Mouse (Mus musculus): Measurements from ENCODE around the gene Timm44. TPM values are rescaled to one million over a fixed set of nuclear protein-coding genes. Genes with fewer than 3 reads are reported as not detected.

The Timm44 gene
- polyA plus RNA-seq, 1 experiment: 55.0 TPM

- Histone ChIP-seq H3K27ac (ENCODE audit: insufficient read depth, low read depth, low read length) (no peak overlapping the region), H3K4me1 (ENCODE audit: control insufficient read depth, insufficient read depth, low read length) (peaks cover 39% of the 10 kb centered on the region), H3K4me3 (ENCODE audit: insufficient read depth, low read length) (no peak overlapping the region)
- TF ChIP-seq CTCF (IDR thresholded peaks at IDR 0.05; ENCODE audit: low read depth, low read length) (no peak), POLR2A (IDR thresholded peaks at IDR 0.05; ENCODE audit: borderline replicate concordance, low read depth, low read length) (no peak)
These were observed 42.4 kb upstream of the Timm44 start for GRCm38 (mm10) chr8:4318124-4318523.

- Histone ChIP-seq H3K4me1 (ENCODE audit: control insufficient read depth, insufficient read depth, low read length) (peaks cover 36% of the 10 kb centered on the region), H3K27ac (ENCODE audit: insufficient read depth, low read depth, low read length) (no peak overlapping the region), H3K4me3 (ENCODE audit: insufficient read depth, low read length) (no peak overlapping the region)
- TF ChIP-seq POLR2A (IDR thresholded peaks at IDR 0.05; ENCODE audit: borderline replicate concordance, low read depth, low read length) (no peak), CTCF (IDR thresholded peaks at IDR 0.05; ENCODE audit: low read depth, low read length) (no peak)
These were observed 39.1 kb upstream of the Timm44 start for GRCm38 (mm10) chr8:4314852-4315251.

- peaks cover 27% of the 10 kb centered on the region for H3K4me1 ChIP-seq (ENCODE audit: control insufficient read depth, insufficient read depth, low read length)
- H3K4me3 ChIP-seq (ENCODE audit: insufficient read depth, low read length): no peak overlapping the region
- no peak for TF ChIP-seq POLR2A (IDR thresholded peaks at IDR 0.05; ENCODE audit: borderline replicate concordance, low read depth, low read length)
- no peak for TF ChIP-seq CTCF (IDR thresholded peaks at IDR 0.05; ENCODE audit: low read depth, low read length)
- H3K27ac ChIP-seq (ENCODE audit: insufficient read depth, low read depth, low read length): peak overlapping the region; percentile 6; the same call in 1 of the 2 replicates
These were observed 37.8 kb upstream of the Timm44 start for GRCm38 (mm10) chr8:4313254-4314124.

GRCm38 (mm10) chr8:4312104-4312503 is 36.4 kb upstream of the Timm44 start:
- TF ChIP-seq CTCF (IDR thresholded peaks at IDR 0.05; ENCODE audit: low read depth, low read length): no peak
- no peak for TF ChIP-seq POLR2A (IDR thresholded peaks at IDR 0.05; ENCODE audit: borderline replicate concordance, low read depth, low read length)
- Histone ChIP-seq H3K27ac (ENCODE audit: insufficient read depth, low read depth, low read length) (peak overlapping the region; percentile 25), H3K4me1 (ENCODE audit: control insufficient read depth, insufficient read depth, low read length) (peaks cover 25% of the 10 kb centered on the region), H3K4me3 (ENCODE audit: insufficient read depth, low read length) (no peak overlapping the region)

GRCm38 (mm10) chr8:4305838-4306237 is 30.1 kb upstream of the Timm44 start:
- Histone ChIP-seq H3K4me3 (ENCODE audit: insufficient read depth, low read length) (no peak overlapping the region), H3K27ac (ENCODE audit: insufficient read depth, low read depth, low read length) (no peak overlapping the region), H3K4me1 (ENCODE audit: control insufficient read depth, insufficient read depth, low read length) (no peaks in the 10 kb centered on the region)
- no peak for TF ChIP-seq CTCF (IDR thresholded peaks at IDR 0.05; ENCODE audit: low read depth, low read length)
- TF ChIP-seq POLR2A (IDR thresholded peaks at IDR 0.05; ENCODE audit: borderline replicate concordance, low read depth, low read length): no peak

GRCm38 (mm10) chr8:4304124-4304547 is 28.4 kb upstream of the Timm44 start:
- no peaks in the 10 kb centered on the region for H3K4me1 ChIP-seq (ENCODE audit: control insufficient read depth, insufficient read depth, low read length)
- H3K27ac ChIP-seq (ENCODE audit: insufficient read depth, low read depth, low read length): no peak overlapping the region
- H3K4me3 ChIP-seq (ENCODE audit: insufficient read depth, low read length): no peak overlapping the region
- TF ChIP-seq POLR2A (IDR thresholded peaks at IDR 0.05; ENCODE audit: borderline replicate concordance, low read depth, low read length) (no peak), CTCF (IDR thresholded peaks at IDR 0.05; ENCODE audit: low read depth, low read length) (no peak)

GRCm38 (mm10) chr8:4297822-4298221 is 22.1 kb upstream of the Timm44 start:
- Histone ChIP-seq H3K4me3 (ENCODE audit: insufficient read depth, low read length) (no peak overlapping the region), H3K4me1 (ENCODE audit: control insufficient read depth, insufficient read depth, low read length) (no peaks in the 10 kb centered on the region), H3K27ac (ENCODE audit: insufficient read depth, low read depth, low read length) (no peak overlapping the region)
- TF ChIP-seq POLR2A (IDR thresholded peaks at IDR 0.05; ENCODE audit: borderline replicate concordance, low read depth, low read length) (no peak), CTCF (IDR thresholded peaks at IDR 0.05; ENCODE audit: low read depth, low read length) (no peak)

- TF ChIP-seq CTCF (IDR thresholded peaks at IDR 0.05; ENCODE audit: low read depth, low read length): no peak
- TF ChIP-seq POLR2A (IDR thresholded peaks at IDR 0.05; ENCODE audit: borderline replicate concordance, low read depth, low read length): no peak
- Histone ChIP-seq H3K4me3 (ENCODE audit: insufficient read depth, low read length) (no peak overlapping the region), H3K27ac (ENCODE audit: insufficient read depth, low read depth, low read length) (no peak overlapping the region), H3K4me1 (ENCODE audit: control insufficient read depth, insufficient read depth, low read length) (no peaks in the 10 kb centered on the region)
These were observed 17.0 kb upstream of the Timm44 start for GRCm38 (mm10) chr8:4292738-4293137.

- TF ChIP-seq POLR2A (IDR thresholded peaks at IDR 0.05; ENCODE audit: borderline replicate concordance, low read depth, low read length): no peak
- no peak for TF ChIP-seq CTCF (IDR thresholded peaks at IDR 0.05; ENCODE audit: low read depth, low read length)
- Histone ChIP-seq H3K4me3 (ENCODE audit: insufficient read depth, low read length) (peak overlapping the region; percentile 93), H3K4me1 (ENCODE audit: control insufficient read depth, insufficient read depth, low read length) (peaks cover 8% of the 10 kb centered on the region), H3K27ac (ENCODE audit: insufficient read depth, low read depth, low read length) (no peak overlapping the region)
These were observed 375 bp upstream of the Timm44 start for GRCm38 (mm10) chr8:4276111-4276465.

- H3K27ac ChIP-seq (ENCODE audit: insufficient read depth, low read depth, low read length): no peak overlapping the region
- no peak overlapping the region for H3K4me3 ChIP-seq (ENCODE audit: insufficient read depth, low read length)
- peaks cover 4% of the 10 kb centered on the region for H3K4me1 ChIP-seq (ENCODE audit: control insufficient read depth, insufficient read depth, low read length)
- TF ChIP-seq POLR2A (IDR thresholded peaks at IDR 0.05; ENCODE audit: borderline replicate concordance, low read depth, low read length) (no peak), CTCF (IDR thresholded peaks at IDR 0.05; ENCODE audit: low read depth, low read length) (no peak)
These were observed 6.1 kb downstream of the Timm44 start for GRCm38 (mm10) chr8:4269609-4270008.
